8 mouse cellular contexts compared by ENCODE assay signal in the genomic region with DNA sequence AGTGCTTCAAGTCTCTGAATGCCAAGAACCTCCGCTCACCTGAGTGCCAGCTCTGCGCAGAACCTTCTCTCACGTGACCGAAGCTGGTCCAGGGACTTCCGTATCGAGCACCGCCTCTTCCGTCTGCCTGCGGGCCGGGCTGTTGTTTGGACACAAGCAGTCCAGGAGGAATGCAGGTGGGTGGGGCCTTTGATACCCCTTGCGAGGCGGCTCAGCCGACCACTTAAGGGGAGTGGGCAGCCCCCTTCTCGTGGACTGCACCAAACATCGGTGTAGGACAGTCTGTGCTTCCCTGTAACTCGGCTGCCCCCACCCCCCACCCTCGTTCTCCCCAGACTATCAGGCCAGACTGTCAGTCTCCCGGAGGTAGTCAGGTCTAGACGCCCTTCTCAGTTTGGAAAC. TPM values are rescaled to one million over a fixed set of nuclear protein-coding genes. Genes with fewer than 3 reads are reported as not detected.
A peak's percentile ranks its signal among the peaks of the same experiment; 100 is the strongest.
DNase-seq lines count a peak whose midpoint lies in the region; ATAC-seq and TF ChIP-seq lines count a peak whose summit lies in the region.

A gene (minus strand): TSS at position 100 of the 402 bp plus-strand sequence.

- ATAC-seq in common myeloid progenitor, adult 5-6 weeks (replicated peaks; ENCODE audit: low read depth, poor library complexity, severe bottlenecking) = peak; percentile 93
- peak; percentile 95 for ATAC-seq in hindbrain, postnatal 0 days
- ATAC-seq in megakaryocyte, adult 5-6 weeks (ENCODE audit: poor library complexity, severe bottlenecking) = peak; percentile 99

- 2% methylated on average over 19 of the region's 19 CpGs for WGBS in hindbrain, postnatal 0 days

- no peaks in the 10 kb centered on the region for H3K9me3 ChIP-seq in hindbrain, postnatal 0 days (ENCODE audit: low read length)

- H3K36me3 ChIP-seq in hindbrain, postnatal 0 days (ENCODE audit: insufficient read depth, low read length) = peaks cover 25% of the 10 kb centered on the region

- DNase-seq in ZHBTc4 (ENCODE audit: low read depth, low spot score) = peak; percentile 94
- peak; percentile 90 for DNase-seq in gastrocnemius, adult 2 months
- peak; percentile 92 for DNase-seq in hindbrain, postnatal 0 days (ENCODE audit: low spot score)
- peak; percentile 80 to 82 for DNase-seq in left cerebral cortex, adult 2 months (ENCODE audit: extremely low spot score in 1 of 2, low spot score in 2 of 2)
- DNase-seq in right cerebral cortex, postnatal 10 days (ENCODE audit: low spot score in 2 of 2) = peak; percentile 88 to 93
- DNase-seq in urinary bladder, postnatal 25 days (ENCODE audit: low spot score) = peak; percentile 71

- H3K9ac ChIP-seq in hindbrain, postnatal 0 days (replicated peaks; ENCODE audit: low read length) = peak within 1 kb of the TSS; percentile 61

- TF ChIP-seq CTCF in gastrocnemius, adult 2 months (IDR thresholded peaks at IDR 0.05) = no peak
- no peak for TF ChIP-seq CTCF in hindbrain, postnatal 0 days (IDR thresholded peaks at IDR 0.05; ENCODE audit: low read depth)
- TF ChIP-seq CTCF in left cerebral cortex, adult 2 months (IDR thresholded peaks at IDR 0.05) = no peak

- H3K27me3 ChIP-seq in hindbrain, postnatal 0 days (ENCODE audit: insufficient read depth, low read length) = no peaks in the 10 kb centered on the region

- peak within 1 kb of the TSS; percentile 88 for H3K4me2 ChIP-seq in hindbrain, postnatal 0 days (ENCODE audit: low read depth, low read length)

- H3K4me3 ChIP-seq in gastrocnemius, adult 2 months = peak within 1 kb of the TSS; percentile 95
- peak within 1 kb of the TSS; percentile 59 for H3K4me3 ChIP-seq in hindbrain, postnatal 0 days (ENCODE audit: low read length)
- peak within 1 kb of the TSS; percentile 88 for H3K4me3 ChIP-seq in left cerebral cortex, adult 2 months

- peak within 1 kb of the TSS; percentile 93 for H3K27ac ChIP-seq in gastrocnemius, adult 2 months
- H3K27ac ChIP-seq in hindbrain, postnatal 0 days = peak within 1 kb of the TSS; percentile 68; the same call in 1 of the 2 replicates
- H3K27ac ChIP-seq in left cerebral cortex, adult 2 months = peak within 1 kb of the TSS; percentile 86

- intact Hi-C loops in gastrocnemius, adult 2 months (cut with DNase I) = loop anchor here (2.0 kb wide), 1 partner anchor 25 kb away; a partner anchor contains a TSS
- intact Hi-C loops in left cerebral cortex, adult 2 months (cut with DNase I) = loop anchor here (1.0 kb wide), 1 partner anchor 25 kb away; a partner anchor contains a TSS

- H3K4me1 ChIP-seq in hindbrain, postnatal 0 days (ENCODE audit: insufficient read depth, low read length) = 0 out of 2 replicates have a peak, but pooled peaks cover 5% of the 10 kb centered on the region

RNA-seq across cellular contexts. Expression of the gene that starts here (rescaled TPM):
- total RNA-seq in common myeloid progenitor, adult 5-6 weeks (2017) = 22.0 TPM in 2 replicates
- total RNA-seq in gastrocnemius, adult 2 months (2021) = 10 to 100 TPM; 16.9 to 24.2 TPM
- total RNA-seq in hindbrain, postnatal 0 days (2014; rRNA removed) = 66.1 and 75.0 TPM in 2 replicates
- 49.1 and 52.1 TPM in 2 replicates for polyA plus RNA-seq in hindbrain, postnatal 0 days (2015; fragmentation: Nextera tagmentation; extraction: Ambion mirVana)
- total RNA-seq in left cerebral cortex, adult 2 months (2021) = 10 to 100 TPM; 47.8 to 49.2 TPM
- total RNA-seq in megakaryocyte, adult 5-6 weeks (2015) = 30.3 and 40.5 TPM in 2 replicates
- 26.1 and 27.0 TPM in 2 replicates for total RNA-seq in megakaryocyte, adult 5-6 weeks (2017)

Comparison
In these comparisons a context has a peak if more than half of its experiments do, and no peak if none do; other contexts are left out.
1. Peak in every context shown above with its lines: DNase-seq, ATAC-seq, H3K4me3 ChIP-seq and H3K27ac ChIP-seq.